Mouse (Mus musculus) cerebellum, adult 8-10 months (tissue): ENCODE measurements around the gene Ctps.

Experiments used
- DNase-seq: peaks from one replicate; pipeline ENCODE4 v3.0.0; 2022

Ctps gene

DNA sequence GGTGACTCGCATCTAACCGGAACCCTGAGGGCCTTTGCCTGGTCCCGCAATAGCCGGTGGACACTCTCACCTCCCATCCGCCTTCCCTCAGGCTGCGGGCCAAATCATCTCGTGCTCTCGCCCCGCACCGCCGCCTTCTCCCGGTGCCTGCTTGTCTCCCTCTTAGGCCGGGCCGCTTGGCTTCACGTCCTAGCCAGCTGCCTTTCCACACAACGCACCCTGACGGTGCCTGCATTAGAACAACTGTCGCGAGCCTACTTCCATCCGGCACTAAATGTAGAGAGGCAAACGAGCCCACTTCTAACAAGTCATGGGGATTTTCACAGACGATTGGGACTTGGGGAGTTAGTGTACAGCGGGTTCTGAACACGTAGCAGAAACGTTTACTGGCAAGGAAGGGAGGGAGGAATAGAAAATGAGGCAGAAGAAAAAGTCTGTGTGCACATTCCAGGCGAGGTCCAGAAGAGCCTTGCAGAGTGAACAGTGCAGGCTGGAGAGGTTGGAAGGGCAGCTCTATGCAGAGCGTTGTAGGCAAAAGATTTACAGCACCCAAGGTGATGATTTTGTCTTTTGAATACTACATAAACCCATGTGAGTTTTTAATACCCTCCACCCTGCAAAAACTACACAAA is 478 bp upstream of the Ctps start:
- DNase-seq: no peak

- DNase-seq: peak; percentile 28
Observed at GRCm38 (mm10) chr4:120569025-120569424, 1.1 kb downstream of the Ctps start.

DNA sequence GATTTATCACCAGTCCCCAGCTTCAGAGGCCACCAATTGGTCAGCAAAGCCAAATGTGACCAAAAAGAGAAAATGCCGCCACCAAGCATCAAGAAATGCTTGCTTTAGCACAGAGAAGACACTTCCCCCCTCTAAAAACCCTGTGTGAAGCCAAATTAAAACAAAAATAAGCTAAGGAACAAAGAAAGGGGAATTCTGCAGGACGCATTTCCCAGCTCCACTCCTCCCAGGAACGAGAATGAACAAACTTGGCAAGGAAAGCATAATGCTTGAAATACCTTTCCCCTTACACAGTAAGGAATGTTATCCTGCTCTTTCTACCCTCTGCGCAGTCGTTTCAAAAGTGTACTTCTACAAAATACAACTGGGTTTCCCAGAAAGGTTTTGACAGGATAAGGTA is 2.1 kb downstream of the Ctps start:
- no peak for DNase-seq

DNA sequence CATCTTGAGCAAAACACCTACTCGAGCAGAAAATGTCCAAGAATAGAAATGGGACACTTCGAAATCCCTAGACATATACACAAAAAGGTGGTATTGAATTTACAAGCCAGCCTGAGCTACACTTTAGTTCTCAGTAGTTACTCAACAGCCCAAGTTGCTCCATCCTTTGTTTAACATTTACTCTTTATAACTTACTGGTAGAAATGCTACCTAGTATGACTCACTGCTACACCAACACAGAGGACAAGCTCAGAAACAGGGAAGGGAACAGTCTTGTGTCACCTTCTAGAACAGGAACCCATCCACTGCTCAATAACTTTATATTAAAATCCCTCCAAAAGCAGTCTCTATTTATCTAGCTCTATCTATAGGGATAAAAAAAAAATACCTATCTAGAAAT is 4.3 kb downstream of the Ctps start:
- no peak for DNase-seq

GRCm38 (mm10) chr4:120556592-120556991 is 13.5 kb downstream of the Ctps start:
- DNase-seq: no peak

- no peak for DNase-seq
Observed at GRCm38 (mm10) chr4:120544896-120545295, 25.2 kb downstream of the Ctps start.

GRCm38 (mm10) chr4:120538664-120539063 is 31.4 kb downstream of the Ctps start:
- no peak for DNase-seq

DNA sequence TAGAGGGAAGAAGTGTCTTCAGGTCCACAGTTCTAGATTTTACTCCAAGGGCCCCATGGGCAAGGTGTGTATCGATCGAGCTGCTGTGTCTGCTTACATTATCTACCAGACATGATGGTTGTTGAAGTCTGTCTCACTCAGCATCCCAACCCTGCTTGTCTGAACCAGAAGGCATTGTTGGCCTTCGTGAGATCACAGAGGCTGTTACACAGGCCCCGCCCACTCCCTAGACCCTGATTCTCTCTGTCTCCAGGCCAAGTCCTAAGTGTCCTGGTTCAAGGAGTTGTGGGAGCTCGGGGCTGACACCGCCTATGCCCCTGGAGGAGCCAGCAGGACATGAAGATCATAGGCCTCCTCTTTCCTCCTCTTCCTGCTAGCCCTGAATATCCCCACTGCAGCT is 38.1 kb downstream of the Ctps start, which contains the start of gene Slfnl1:
TSS of gene Slfnl1 (plus strand) at position 246 of the 400 bp plus-strand sequence.
- DNase-seq: no peak

DNA sequence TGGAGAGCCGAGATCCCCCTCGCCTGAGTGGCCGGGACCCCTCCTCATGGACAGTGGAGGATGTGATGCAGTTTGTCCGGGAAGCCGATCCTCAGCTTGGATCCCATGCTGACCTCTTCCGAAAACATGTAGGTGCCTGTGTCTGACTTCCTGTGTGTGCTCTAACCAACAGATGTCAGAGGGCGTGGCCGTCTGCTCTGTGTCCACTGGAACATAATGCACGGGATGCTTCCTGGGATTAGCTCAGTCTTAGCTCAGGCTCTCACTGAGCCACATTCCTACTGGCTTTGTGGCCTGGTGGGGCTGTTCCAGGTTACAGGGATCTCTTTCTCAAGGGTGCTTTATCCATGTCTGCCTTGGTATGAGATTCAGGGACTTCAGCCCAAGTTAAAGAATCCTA is 41.9 kb downstream of the Ctps start:
- DNase-seq: no peak

GRCm38 (mm10) chr4:120523092-120523491 is 47.0 kb downstream of the Ctps start:
- no peak for DNase-seq

DNA sequence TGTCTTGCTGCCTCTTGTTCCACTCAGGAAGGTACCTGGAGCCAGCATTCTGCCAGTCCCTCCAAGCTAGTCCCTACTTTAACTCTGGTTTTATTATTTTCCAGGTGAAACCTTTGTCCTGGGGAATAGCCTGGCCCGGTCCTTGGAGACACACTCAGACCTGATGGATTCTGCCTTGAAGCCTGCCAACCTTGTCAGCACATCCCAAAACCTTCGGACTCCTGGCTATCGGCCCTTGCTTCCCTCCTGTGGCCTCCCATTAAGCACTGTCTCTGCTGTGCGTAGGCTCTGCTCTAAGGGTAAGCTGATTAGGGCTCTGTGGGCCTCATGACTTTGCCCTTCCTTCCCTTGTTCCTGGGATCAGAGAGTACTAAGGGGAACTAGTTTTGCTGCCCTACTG is 47.7 kb downstream of the Ctps start:
- DNase-seq: no peak

GRCm38 (mm10) chr4:120521761-120522160 is 48.3 kb downstream of the Ctps start:
- DNase-seq: no peak

GRCm38 (mm10) chr4:120517335-120517734 is 52.7 kb downstream of the Ctps start:
- no peak for DNase-seq

DNA sequence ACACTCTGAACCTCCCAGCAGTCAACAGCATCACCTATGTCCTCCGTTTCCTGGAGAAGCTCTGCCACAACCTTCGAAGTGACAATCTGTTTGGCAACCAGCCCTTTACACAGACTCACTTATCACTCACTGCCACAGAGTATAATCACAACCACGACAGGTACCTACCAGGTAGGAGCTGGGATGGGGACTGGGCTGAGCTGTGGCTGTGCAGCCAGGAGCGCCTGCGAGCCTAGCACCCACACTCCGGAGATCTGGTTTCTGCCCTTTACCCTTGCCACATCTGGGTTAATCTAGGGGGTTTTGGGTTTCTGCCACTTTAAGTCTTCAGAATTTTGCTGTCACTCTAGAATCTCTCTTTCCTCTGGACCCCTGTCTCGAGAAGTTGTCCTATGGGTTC is 53.2 kb downstream of the Ctps start:
- no peak for DNase-seq

GRCm38 (mm10) chr4:120516491-120516890 is 53.6 kb downstream of the Ctps start:
- DNase-seq: no peak

DNA sequence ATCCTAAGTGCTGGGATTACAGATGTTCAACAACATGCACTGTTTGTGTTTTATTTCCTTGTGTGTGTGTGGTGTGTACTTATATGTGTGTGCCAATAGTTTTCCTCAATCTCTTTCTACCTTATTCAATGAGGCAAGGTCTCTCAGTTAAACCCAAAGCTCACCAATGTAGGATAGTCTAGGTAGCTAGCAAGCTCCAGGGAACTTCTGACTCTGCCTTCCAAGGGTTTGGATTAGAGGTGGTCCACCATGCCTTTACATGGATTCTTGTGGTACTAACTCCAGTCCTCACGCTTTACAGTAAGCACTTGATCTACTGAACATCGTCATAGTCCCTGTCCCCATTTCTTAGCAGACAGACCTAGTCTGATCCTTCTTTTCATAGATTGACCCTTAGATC is 55.7 kb downstream of the Ctps start:
- no peak for DNase-seq

DNA sequence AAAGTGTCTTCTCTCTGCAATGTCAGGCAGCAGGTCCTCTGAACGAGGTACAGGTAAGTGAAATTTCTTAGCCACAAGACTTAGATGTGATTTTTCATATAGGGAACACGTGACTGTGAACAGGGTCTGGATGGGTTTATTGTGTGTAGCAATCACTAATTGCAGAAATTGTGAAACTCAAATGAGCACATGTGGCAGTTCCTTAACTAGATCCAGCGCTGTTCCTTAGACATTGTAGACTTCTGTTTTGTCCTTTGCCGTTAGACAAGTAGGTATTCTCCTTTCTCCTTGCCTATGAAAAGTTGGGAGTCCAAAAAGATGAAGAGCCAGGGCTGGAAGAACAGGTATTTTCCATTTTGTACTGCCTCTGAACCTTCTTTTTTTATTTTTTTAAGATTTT is 58.9 kb downstream of the Ctps start:
- no peak for DNase-seq

DNA sequence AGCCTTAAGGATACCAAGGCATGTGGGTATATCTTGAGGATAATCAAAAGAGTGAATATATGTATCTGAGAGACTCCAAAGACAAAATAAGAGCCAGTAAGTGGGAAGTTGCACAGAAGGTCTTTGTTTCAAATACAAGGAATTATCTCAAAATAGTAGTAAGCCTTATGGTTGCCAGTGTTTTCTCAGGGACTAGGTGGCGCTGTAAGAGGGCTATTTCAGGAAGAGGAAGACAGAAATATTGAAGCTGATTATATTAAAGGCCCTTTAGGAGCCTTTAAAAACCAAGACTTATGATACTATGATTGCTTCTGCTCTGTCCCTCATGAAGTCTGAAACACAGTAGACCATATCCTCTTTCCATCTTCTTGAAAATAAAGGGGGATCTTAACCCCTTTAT is 63.1 kb downstream of the Ctps start:
- no peak for DNase-seq
